Mouse (Mus musculus) left cerebral cortex, adult 11 months (tissue): ENCODE data around the gene Stap2.

ENCODE experiments used
- DNase-seq: peaks from one replicate; pipeline ENCODE4 v3.0.0; 2022; ENCODE audit warnings: low spot score

Stap2 gene

GRCm38 (mm10) chr17:56005415-56006061, at the start of gene Stap2, which contains the start of gene Mpnd:
Gene Stap2 (minus strand): TSS chr17:56005584.
Gene Mpnd (plus strand): TSS chr17:56005711.
- DNase-seq = no peak

GRCm38 (mm10) chr17:56054938-56055337, 49.6 kb upstream of the Stap2 start:
- DNase-seq = no peak

GRCm38 (mm10) chr17:56051369-56051768, 46.0 kb upstream of the Stap2 start:
- no peak for DNase-seq

- DNase-seq = no peak
Measured at GRCm38 (mm10) chr17:56040857-56041163, 35.4 kb upstream of the Stap2 start.

GRCm38 (mm10) chr17:56040030-56040856, 34.9 kb upstream of the Stap2 start, which contains the start of gene Chaf1a:
Gene Chaf1a (plus strand): TSS chr17:56040439.
- peak; percentile 97 for DNase-seq

GRCm38 (mm10) chr17:56039345-56039744, 34.0 kb upstream of the Stap2 start:
- DNase-seq = no peak

- DNase-seq = no peak
Measured at GRCm38 (mm10) chr17:56038583-56039261, 33.3 kb upstream of the Stap2 start.

- DNase-seq = no peak
Measured at GRCm38 (mm10) chr17:56036901-56037287, 31.5 kb upstream of the Stap2 start.

- peak; percentile 99 for DNase-seq
Measured at GRCm38 (mm10) chr17:56036176-56036900, 31.0 kb upstream of the Stap2 start, which contains the start of gene Sh3gl1. Gene Sh3gl1 (minus strand): TSS chr17:56036635.

GRCm38 (mm10) chr17:56035216-56035615, 29.8 kb upstream of the Stap2 start:
- DNase-seq = no peak

- no peak for DNase-seq
Measured at GRCm38 (mm10) chr17:56034726-56035100, 29.3 kb upstream of the Stap2 start.

- no peak for DNase-seq
Measured at GRCm38 (mm10) chr17:56034040-56034725, 28.8 kb upstream of the Stap2 start.

- DNase-seq = no peak
Measured at GRCm38 (mm10) chr17:56032831-56033230, 27.4 kb upstream of the Stap2 start.

GRCm38 (mm10) chr17:56032127-56032733, 26.8 kb upstream of the Stap2 start:
- no peak for DNase-seq

- no peak for DNase-seq
Measured at GRCm38 (mm10) chr17:56031431-56031830, 26.0 kb upstream of the Stap2 start.

GRCm38 (mm10) chr17:56030919-56031318, 25.5 kb upstream of the Stap2 start:
- no peak for DNase-seq

- DNase-seq = no peak
Measured at GRCm38 (mm10) chr17:56030238-56030870, 25.0 kb upstream of the Stap2 start.

- no peak for DNase-seq
Measured at GRCm38 (mm10) chr17:56027801-56028441, 22.5 kb upstream of the Stap2 start.

GRCm38 (mm10) chr17:56026881-56027280, 21.5 kb upstream of the Stap2 start:
- DNase-seq = no peak

- DNase-seq = no peak
Measured at GRCm38 (mm10) chr17:56026303-56026702, 20.9 kb upstream of the Stap2 start.
